Mouse (Mus musculus): ENCODE results near the gene Agpat3. TPM values are rescaled to one million over a fixed set of nuclear protein-coding genes. Genes with fewer than 3 reads are reported as not detected.

Gene Agpat3
- total RNA-seq, 1 experiment: 52.0 TPM

DNA sequence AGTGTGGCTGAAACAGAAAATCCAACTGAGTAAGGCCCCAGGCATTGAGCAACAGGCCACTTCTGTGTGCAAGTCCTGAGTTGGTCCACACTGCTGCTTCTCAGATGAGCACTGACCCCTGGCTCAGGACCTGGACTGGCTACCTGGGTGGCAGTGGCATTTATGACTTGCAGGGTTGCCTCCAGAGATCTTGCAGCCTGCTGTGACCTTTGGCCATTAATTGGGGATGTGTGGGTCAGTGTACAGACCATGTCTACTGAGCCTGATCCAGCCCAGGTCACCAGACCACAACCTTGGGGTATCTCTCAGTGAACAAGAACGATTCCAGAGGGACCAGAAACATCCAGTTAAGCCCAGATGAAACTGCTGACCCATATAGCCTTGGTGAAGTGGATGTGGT is 58.7 kb downstream of the Agpat3 start:
- no peak for DNase-seq (ENCODE audit: low read depth, low spot score)
- no peak overlapping the region for H3K27ac ChIP-seq (ENCODE audit: insufficient read depth, low read depth, low read length, poor library complexity, severe bottlenecking)
- no peak overlapping the region for H3K4me3 ChIP-seq (ENCODE audit: insufficient read depth in 1 of 2, low read depth in 1 of 2, low read length in 2 of 2, poor library complexity in 1 of 2, severe bottlenecking in 1 of 2)
- H3K36me3 ChIP-seq (ENCODE audit: control insufficient read depth, insufficient read depth, low read length, poor library complexity, severe bottlenecking): no peaks in the 10 kb centered on the region; the same call in 1 of the 2 replicates
- no peak overlapping the region for H3K9ac ChIP-seq (ENCODE audit: insufficient read depth, low read depth, low read length, poor library complexity, severe bottlenecking)
- in situ Hi-C loops (cut with MboI; ENCODE audit: low sequenced_read_pairs in 2 of 2, unreplicated experiment in 2 of 2): no loop called here
- H3K9me3 ChIP-seq (ENCODE audit: control insufficient read depth, insufficient read depth, low read depth, low read length): no peaks in the 10 kb centered on the region
- TF ChIP-seq HCFC1 (IDR thresholded peaks at IDR 0.05; ENCODE audit: borderline replicate concordance, insufficient read depth, low read length) (no peak), MAFK (IDR thresholded peaks at IDR 0.05; ENCODE audit: insufficient read depth, low read depth, low read length) (no peak), ZC3H11A (IDR thresholded peaks at IDR 0.05; ENCODE audit: borderline replicate concordance, low read depth, low read length) (no peak), ZNF384 (IDR thresholded peaks at IDR 0.05; ENCODE audit: low read depth, low read length) (no peak), CHD2 (IDR thresholded peaks at IDR 0.05; ENCODE audit: low read depth, low read length) (no peak)
- peaks cover 0 to 4% of the 10 kb centered on the region in 2 experiments; a peak in 1 of 4 replicates for H3K4me1 ChIP-seq (ENCODE audit: control insufficient read depth in 2 of 2, insufficient read depth in 2 of 2, low read length in 2 of 2, poor library complexity in 1 of 2)

DNA sequence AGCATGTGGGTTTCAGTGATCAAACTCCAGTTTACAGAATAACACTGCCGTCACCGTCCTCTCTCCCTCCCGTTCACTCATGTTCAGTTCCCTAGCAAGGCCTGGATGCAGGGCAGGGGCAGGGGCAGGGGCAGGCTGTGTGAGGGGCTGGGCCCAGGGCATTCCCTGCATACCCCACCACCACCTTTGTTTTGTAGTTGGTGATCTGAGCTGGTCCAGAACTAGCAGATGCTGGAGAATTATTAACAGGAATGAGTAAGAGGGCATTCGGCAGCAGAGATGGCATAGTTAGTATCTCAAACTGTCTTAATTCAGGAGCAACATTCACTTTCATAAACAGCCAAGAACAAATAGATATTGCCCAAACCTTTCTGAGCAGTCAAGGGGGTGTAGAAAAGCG is 59.9 kb downstream of the Agpat3 start:
- Histone ChIP-seq H3K4me3 (ENCODE audit: insufficient read depth in 1 of 2, low read depth in 1 of 2, low read length in 2 of 2, poor library complexity in 1 of 2, severe bottlenecking in 1 of 2) (no peak overlapping the region), H3K9me3 (ENCODE audit: control insufficient read depth, insufficient read depth, low read depth, low read length) (no peaks in the 10 kb centered on the region), H3K4me1 (ENCODE audit: control insufficient read depth in 2 of 2, insufficient read depth in 2 of 2, low read length in 2 of 2, poor library complexity in 1 of 2) (peaks cover 0 to 4% of the 10 kb centered on the region in 2 experiments; a peak in 1 of 4 replicates), H3K36me3 (ENCODE audit: control insufficient read depth, insufficient read depth, low read length, poor library complexity, severe bottlenecking) (peaks cover under 1% of the 10 kb centered on the region; the same call in 1 of the 2 replicates), H3K27ac (ENCODE audit: insufficient read depth, low read depth, low read length, poor library complexity, severe bottlenecking) (no peak overlapping the region), H3K9ac (ENCODE audit: insufficient read depth, low read depth, low read length, poor library complexity, severe bottlenecking) (no peak overlapping the region)
- in situ Hi-C loops (cut with MboI; ENCODE audit: low sequenced_read_pairs in 2 of 2, unreplicated experiment in 2 of 2): no loop called here
- TF ChIP-seq HCFC1 (IDR thresholded peaks at IDR 0.05; ENCODE audit: borderline replicate concordance, insufficient read depth, low read length) (no peak), MAFK (IDR thresholded peaks at IDR 0.05; ENCODE audit: insufficient read depth, low read depth, low read length) (no peak), ZNF384 (IDR thresholded peaks at IDR 0.05; ENCODE audit: low read depth, low read length) (no peak), CHD2 (IDR thresholded peaks at IDR 0.05; ENCODE audit: low read depth, low read length) (no peak), ZC3H11A (IDR thresholded peaks at IDR 0.05; ENCODE audit: borderline replicate concordance, low read depth, low read length) (no peak)
- no peak for DNase-seq (ENCODE audit: low read depth, low spot score)

- no peak for TF ChIP-seq ZNF384 (IDR thresholded peaks at IDR 0.05; ENCODE audit: low read depth, low read length)
- TF ChIP-seq HCFC1 (IDR thresholded peaks at IDR 0.05; ENCODE audit: borderline replicate concordance, insufficient read depth, low read length): no peak
- no peak for TF ChIP-seq MAFK (IDR thresholded peaks at IDR 0.05; ENCODE audit: insufficient read depth, low read depth, low read length)
- TF ChIP-seq CHD2 (IDR thresholded peaks at IDR 0.05; ENCODE audit: low read depth, low read length): no peak
- no peak for TF ChIP-seq ZC3H11A (IDR thresholded peaks at IDR 0.05; ENCODE audit: borderline replicate concordance, low read depth, low read length)
- in situ Hi-C loops (cut with MboI; ENCODE audit: low sequenced_read_pairs in 2 of 2, unreplicated experiment in 2 of 2): no loop called here
- Histone ChIP-seq H3K4me1 (ENCODE audit: control insufficient read depth in 2 of 2, insufficient read depth in 2 of 2, low read length in 2 of 2, poor library complexity in 1 of 2) (no peaks in the 10 kb centered on the region), H3K27ac (ENCODE audit: insufficient read depth, low read depth, low read length, poor library complexity, severe bottlenecking) (no peak overlapping the region), H3K9me3 (ENCODE audit: control insufficient read depth, insufficient read depth, low read depth, low read length) (no peaks in the 10 kb centered on the region), H3K4me3 (ENCODE audit: insufficient read depth in 1 of 2, low read depth in 1 of 2, low read length in 2 of 2, poor library complexity in 1 of 2, severe bottlenecking in 1 of 2) (no peak overlapping the region), H3K9ac (ENCODE audit: insufficient read depth, low read depth, low read length, poor library complexity, severe bottlenecking) (no peak overlapping the region), H3K36me3 (ENCODE audit: control insufficient read depth, insufficient read depth, low read length, poor library complexity, severe bottlenecking) (peaks cover 8% of the 10 kb centered on the region; the same call in 1 of the 2 replicates)
- no peak for DNase-seq (ENCODE audit: low read depth, low spot score)
Measured at GRCm38 (mm10) chr10:78290730-78291535, 61.4 kb downstream of the Agpat3 start.

DNA sequence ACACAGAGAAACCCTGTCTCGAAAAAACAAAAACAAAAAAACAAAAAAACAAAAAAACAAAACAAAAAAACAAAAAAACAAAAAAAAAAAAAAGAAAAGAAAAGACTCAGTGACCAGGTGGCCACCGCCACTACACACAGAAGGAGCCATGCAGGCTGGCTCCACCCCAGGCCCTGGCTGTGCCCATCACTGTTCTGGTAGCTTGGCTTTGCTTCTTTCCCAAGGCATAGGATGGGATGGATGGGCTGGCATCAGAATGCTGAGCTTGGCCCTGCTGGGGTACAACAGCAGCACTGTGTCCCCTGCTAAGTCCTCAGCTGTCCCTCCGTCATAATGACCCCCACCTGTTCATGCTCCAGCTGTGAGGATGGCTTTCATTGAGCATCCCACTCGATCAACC is 63.4 kb downstream of the Agpat3 start:
- no peak overlapping the region for H3K27ac ChIP-seq (ENCODE audit: insufficient read depth, low read depth, low read length, poor library complexity, severe bottlenecking)
- H3K4me1 ChIP-seq (ENCODE audit: control insufficient read depth in 2 of 2, insufficient read depth in 2 of 2, low read length in 2 of 2, poor library complexity in 1 of 2): peaks cover 0 to 5% of the 10 kb centered on the region in 2 experiments; a peak in 1 of 4 replicates

More for the DNA sequence above, 63.4 kb downstream of the Agpat3 start:
- Histone ChIP-seq H3K9ac (ENCODE audit: insufficient read depth, low read depth, low read length, poor library complexity, severe bottlenecking) (no peak overlapping the region), H3K36me3 (ENCODE audit: control insufficient read depth, insufficient read depth, low read length, poor library complexity, severe bottlenecking) (peaks cover 12% of the 10 kb centered on the region; the same call in 1 of the 2 replicates), H3K9me3 (ENCODE audit: control insufficient read depth, insufficient read depth, low read depth, low read length) (no peaks in the 10 kb centered on the region), H3K4me3 (ENCODE audit: insufficient read depth in 1 of 2, low read depth in 1 of 2, low read length in 2 of 2, poor library complexity in 1 of 2, severe bottlenecking in 1 of 2) (no peak overlapping the region)
- no peak for DNase-seq (ENCODE audit: low read depth, low spot score)
- TF ChIP-seq ZNF384 (IDR thresholded peaks at IDR 0.05; ENCODE audit: low read depth, low read length) (no peak), MAFK (IDR thresholded peaks at IDR 0.05; ENCODE audit: insufficient read depth, low read depth, low read length) (no peak), ZC3H11A (IDR thresholded peaks at IDR 0.05; ENCODE audit: borderline replicate concordance, low read depth, low read length) (no peak), CHD2 (IDR thresholded peaks at IDR 0.05; ENCODE audit: low read depth, low read length) (no peak), HCFC1 (IDR thresholded peaks at IDR 0.05; ENCODE audit: borderline replicate concordance, insufficient read depth, low read length) (no peak)
- in situ Hi-C loops (cut with MboI; ENCODE audit: low sequenced_read_pairs in 2 of 2, unreplicated experiment in 2 of 2): no loop called here
